Mouse (Mus musculus) CH12.LX (cell line): Measurements from ENCODE around the gene Rdh11. TPM values are rescaled to one million over a fixed set of nuclear protein-coding genes. Genes with fewer than 3 reads are reported as not detected.

Source experiments
- DNase-seq: peaks from one replicate; pipeline ENCODE4 v3.0.0-alpha.2; 2013; ENCODE audit errors: extremely low read depth
- H3K27ac ChIP-seq: 2 replicates; pipeline ENCODE4 v1.5.1; 2012; ENCODE audit warnings: low read depth, mild to moderate bottlenecking, control low read depth, moderate library complexity; ENCODE audit not compliant: insufficient read depth
- H3K27me3 ChIP-seq: replicated peaks from 2 replicates; pipeline ENCODE3; 2012; ENCODE audit warnings: inconsistent platforms
- H3K36me3 ChIP-seq, 2 experiments: replicated peaks in 1 of 2; 2 replicates each; pipeline versions ENCODE3 to v1.6.1; 2012; ENCODE audit warnings: inconsistent platforms in 1 of 2, low read length in 1 of 2, mild to moderate bottlenecking in 1 of 2, mixed read lengths in 1 of 2, moderate library complexity in 1 of 2; ENCODE audit not compliant: control insufficient read depth in 1 of 2, insufficient read depth in 1 of 2
- H3K4me1 ChIP-seq, 2 experiments: 2 replicates each; pipeline ENCODE4 v1.6.1; 2012; ENCODE audit warnings: inconsistent platforms in 1 of 2, moderate library complexity in 1 of 2; ENCODE audit not compliant: insufficient read depth in 2 of 2, control insufficient read depth in 1 of 2
- H3K4me2 ChIP-seq: 2 replicates; pipeline ENCODE4 v1.6.1; 2012; ENCODE audit warnings: low read depth, mild to moderate bottlenecking, control low read depth; ENCODE audit not compliant: poor library complexity, insufficient read depth, severe bottlenecking
- H3K4me3 ChIP-seq, 3 experiments: fragments of 150-350 bp in 1 of 3; sonication (generic) in 1 of 3; replicated peaks in 1 of 3; 2 replicates each; pipeline versions ENCODE3 to v1.5.1; 2011 to 2012; ENCODE audit warnings: low read depth in 2 of 3, low read length in 2 of 3, mild to moderate bottlenecking in 2 of 3, moderate library complexity in 2 of 3, control low read depth in 1 of 3, improper control_type of control experiment in 1 of 3, inconsistent platforms in 1 of 3, mixed read lengths in 1 of 3; ENCODE audit not compliant: poor library complexity in 1 of 3
- H3K79me2 ChIP-seq: replicated peaks from 2 replicates; pipeline ENCODE4 v1.6.1; 2012; ENCODE audit warnings: mild to moderate bottlenecking, moderate library complexity; ENCODE audit not compliant: control insufficient read depth, poor library complexity, insufficient read depth, severe bottlenecking; ENCODE audit errors: extremely low read depth
- H3K9ac ChIP-seq: 2 replicates; pipeline ENCODE4 v1.6.1; 2012; ENCODE audit warnings: low read depth, mild to moderate bottlenecking, control low read depth, moderate library complexity; ENCODE audit not compliant: insufficient read depth
- H3K9me3 ChIP-seq: replicated peaks from 2 replicates; pipeline ENCODE3; 2012; ENCODE audit warnings: low read length, inconsistent platforms, mixed read lengths
- BHLHE40 ChIP-seq: IDR thresholded peaks from 2 replicates; pipeline ENCODE4 v1.6.1; 2011; ENCODE audit warnings: mild to moderate bottlenecking, low read depth, low read length, improper control_type of control experiment
- CHD1 ChIP-seq: IDR thresholded peaks from 2 replicates; pipeline ENCODE4 v1.6.1; 2012; ENCODE audit warnings: low read depth, low read length, improper control_type of control experiment, inconsistent platforms
- CHD2 ChIP-seq: IDR thresholded peaks from 2 replicates; pipeline ENCODE4 v1.6.1; 2011; ENCODE audit warnings: low read length, improper control_type of control experiment
- CTCF ChIP-seq, 2 experiments: IDR thresholded peaks in 1 of 2; conservative IDR thresholded peaks in 1 of 2; 2 replicates each; pipeline ENCODE4 v1.5.1; 2011 to 2012; ENCODE audit warnings: low read depth in 2 of 2, low read length in 2 of 2, improper control_type of control experiment in 1 of 2, inconsistent platforms in 1 of 2, mild to moderate bottlenecking in 1 of 2, moderate library complexity in 1 of 2
- E2F4 ChIP-seq: IDR thresholded peaks from 2 replicates; pipeline ENCODE4 v1.6.1; 2011; ENCODE audit warnings: low read depth, low read length, improper control_type of control experiment; ENCODE audit not compliant: insufficient replicate concordance
- EP300 ChIP-seq: IDR thresholded peaks from 2 replicates; pipeline ENCODE4 v1.6.1; 2011; ENCODE audit warnings: low read length, improper control_type of control experiment
- ETS1 ChIP-seq: conservative IDR thresholded peaks from 2 replicates; pipeline ENCODE4 v1.6.1; 2012; ENCODE audit warnings: low read depth, mild to moderate bottlenecking, inconsistent platforms, low read length, improper control_type of control experiment, moderate library complexity
- IRF4 ChIP-seq: IDR thresholded peaks from 2 replicates; pipeline ENCODE4 v1.6.1; 2014; ENCODE audit warnings: low read depth, mild to moderate bottlenecking, inconsistent platforms, low read length, improper control_type of control experiment
- JUND ChIP-seq: conservative IDR thresholded peaks from 2 replicates; pipeline ENCODE4 v1.6.1; 2011; ENCODE audit warnings: low read depth, low read length, improper control_type of control experiment
- KAT2A ChIP-seq: IDR thresholded peaks from 2 replicates; pipeline ENCODE4 v1.6.1; 2012; ENCODE audit warnings: low read length, improper control_type of control experiment, inconsistent platforms; ENCODE audit not compliant: insufficient replicate concordance
- MAFK ChIP-seq: IDR thresholded peaks from 2 replicates; pipeline ENCODE4 v1.6.1; 2011; ENCODE audit warnings: low read length, improper control_type of control experiment; ENCODE audit not compliant: insufficient replicate concordance
- MYC ChIP-seq: IDR thresholded peaks from 2 replicates; pipeline ENCODE4 v1.6.1; 2011; ENCODE audit warnings: low read depth, mild to moderate bottlenecking, improper control_type of control experiment, low read length
- POLR2A ChIP-seq: IDR thresholded peaks from 2 replicates; pipeline ENCODE4 v1.6.1; 2011; ENCODE audit warnings: low read depth, mild to moderate bottlenecking, improper control_type of control experiment, low read length
- RCOR1 ChIP-seq: conservative IDR thresholded peaks from 2 replicates; pipeline ENCODE4 v1.6.1; 2012; ENCODE audit warnings: low read depth, mild to moderate bottlenecking, inconsistent platforms, low read length, improper control_type of control experiment
- SIN3A ChIP-seq: IDR thresholded peaks from 2 replicates; pipeline ENCODE4 v1.6.1; 2012; ENCODE audit warnings: low read length, improper control_type of control experiment, inconsistent platforms
- USF1 ChIP-seq: IDR thresholded peaks from 2 replicates; pipeline ENCODE4 v1.6.1; 2014; ENCODE audit warnings: low read depth, mild to moderate bottlenecking, inconsistent platforms, low read length, improper control_type of control experiment
- USF2 ChIP-seq: conservative IDR thresholded peaks from 2 replicates; pipeline ENCODE4 v1.6.1; 2011; ENCODE audit warnings: low read depth, low read length, improper control_type of control experiment
- ZC3H11A ChIP-seq: IDR thresholded peaks from 2 replicates; pipeline ENCODE4 v1.6.1; 2012; ENCODE audit warnings: low read depth, mild to moderate bottlenecking, inconsistent platforms, low read length, improper control_type of control experiment
- ZMIZ1 ChIP-seq: IDR thresholded peaks from 2 replicates; pipeline ENCODE4 v1.6.1; 2012; ENCODE audit warnings: low read depth, mild to moderate bottlenecking, inconsistent platforms, low read length, improper control_type of control experiment
- ZNF384 ChIP-seq: IDR thresholded peaks from 2 replicates; pipeline ENCODE4 v1.6.1; 2012; ENCODE audit warnings: low read depth, low read length, improper control_type of control experiment, inconsistent platforms
- dilution Hi-C: fragments of 300-500 bp; cut with MboI; formaldehyde crosslinking; loops from 2 replicates; pipeline ENCODE4 v1.14.3; 2020; ENCODE audit warnings: low sequenced_read_pairs; ENCODE audit not compliant: extremely low pct_unique_long_range_greater_than_20kb, extremely low pct_ligation_motif_present
- in situ Hi-C: fragments of 300-500 bp; cut with MboI; formaldehyde crosslinking; loops from 3 replicates; pipeline ENCODE4 v1.14.3; 2019; ENCODE audit warnings: low sequenced_read_pairs, low pct_ligation_motif_present, low pct_unique_long_range_greater_than_20kb, mixed read lengths
- polyA plus RNA-seq: library from polyadenylated mRNA; unstranded; fragments of >175 nt; gene quantifications from 2 replicates; pipeline ENCODE4 v1.2.1, GENCODE M21; 2012; ENCODE audit warnings: low read depth; ENCODE audit not compliant: insufficient read length
- total RNA-seq, 2 experiments: library from RNA; depleted of rRNA; stranded (reverse); fragments of 300-350 nt in 1 of 2; fragments of >200 nt in 1 of 2; gene quantifications; 2 replicates each; pipeline ENCODE4 v1.2.3; 2012 to 2014

Rdh11 gene
- total and polyA plus RNA-seq, 3 experiments = 46.3 to 121 (median 47.4) TPM

- no peak overlapping the region for H3K4me2 ChIP-seq
- H3K79me2 ChIP-seq = no peaks in the 10 kb centered on the region
- dilution Hi-C loops (no loop called here), in situ Hi-C loops (no loop called here)
- peak; percentile 88 for TF ChIP-seq MAFK
- no peak for TF ChIP-seq POLR2A
- peaks cover 2% of the 10 kb centered on the region for H3K27me3 ChIP-seq
- peaks cover 0 to 11% of the 10 kb centered on the region in 2 experiments; a peak in 2 of 4 replicates for H3K4me1 ChIP-seq
- H3K27ac ChIP-seq = no peak overlapping the region
- no peaks in the 10 kb centered on the region for H3K9me3 ChIP-seq
- no peak for DNase-seq
- H3K4me3 ChIP-seq = no peak overlapping the region
- no peak overlapping the region for H3K9ac ChIP-seq
- no peaks in the 10 kb centered on the region for H3K36me3 ChIP-seq
These were observed 55.1 kb downstream of the Rdh11 start for GRCm38 (mm10) chr12:79136949-79137348.

GRCm38 (mm10) chr12:79135105-79135504 is 57.0 kb downstream of the Rdh11 start:
- Histone ChIP-seq H3K9ac (no peak overlapping the region), H3K4me3 (no peak overlapping the region), H3K27ac (no peak overlapping the region), H3K9me3 (no peaks in the 10 kb centered on the region), H3K4me1 (peaks cover 9 to 20% of the 10 kb centered on the region in 2 experiments; a peak in 3 of 4 replicates), H3K36me3 (no peaks in the 10 kb centered on the region), H3K27me3 (peaks cover 12% of the 10 kb centered on the region), H3K4me2 (peak overlapping the region; percentile 73), H3K79me2 (no peaks in the 10 kb centered on the region)
- peak; percentile 10 for DNase-seq
- TF ChIP-seq USF2 (peak; percentile 57), USF1 (peak; percentile 58), ETS1 (0 out of 2 replicates have a peak, but pooled peaks have one; percentile 19), EP300 (0 out of 2 replicates have a peak, but pooled peaks have one; percentile 23), ZMIZ1 (no peak), CHD1 (no peak), BHLHE40 (peak; percentile 86)
- in situ Hi-C loops = no loop called here
- dilution Hi-C loops = no loop called here

- Histone ChIP-seq H3K4me1 (peaks cover 9 to 20% of the 10 kb centered on the region in 2 experiments; a peak in 3 of 4 replicates), H3K9me3 (no peaks in the 10 kb centered on the region), H3K9ac (no peak overlapping the region), H3K27ac (no peak overlapping the region), H3K36me3 (no peaks in the 10 kb centered on the region), H3K4me2 (peak overlapping the region; percentile 73), H3K27me3 (peaks cover 12% of the 10 kb centered on the region), H3K79me2 (no peaks in the 10 kb centered on the region), H3K4me3 (no peak overlapping the region)
- DNase-seq = no peak
- dilution Hi-C loops = no loop called here
- TF ChIP-seq SIN3A (no peak), CHD1 (no peak), CHD2 (no peak), ZC3H11A (no peak), RCOR1 (no peak), E2F4 (no peak), CTCF (conservative IDR thresholded peaks at IDR 0.05 in 1 of 2, IDR thresholded peaks at IDR 0.05 in 1 of 2; ENCODE audit: low read depth in 2 of 2, low read length in 2 of 2) (no peak), MYC (no peak), BHLHE40 (no peak), KAT2A (no peak), IRF4 (no peak), POLR2A (no peak), JUND (no peak), ZNF384 (no peak)
- in situ Hi-C loops = no loop called here
These were observed 57.4 kb downstream of the Rdh11 start for GRCm38 (mm10) chr12:79134676-79135075.
